Mouse (Mus musculus): ENCODE results near the gene Gcnt2. TPM values are rescaled to one million over a fixed set of nuclear protein-coding genes. Genes with fewer than 3 reads are reported as not detected.

Gcnt2 gene
- total and polyA plus RNA-seq, 2 experiments from 2014 or later = 2.8 to 12.9 TPM

DNA sequence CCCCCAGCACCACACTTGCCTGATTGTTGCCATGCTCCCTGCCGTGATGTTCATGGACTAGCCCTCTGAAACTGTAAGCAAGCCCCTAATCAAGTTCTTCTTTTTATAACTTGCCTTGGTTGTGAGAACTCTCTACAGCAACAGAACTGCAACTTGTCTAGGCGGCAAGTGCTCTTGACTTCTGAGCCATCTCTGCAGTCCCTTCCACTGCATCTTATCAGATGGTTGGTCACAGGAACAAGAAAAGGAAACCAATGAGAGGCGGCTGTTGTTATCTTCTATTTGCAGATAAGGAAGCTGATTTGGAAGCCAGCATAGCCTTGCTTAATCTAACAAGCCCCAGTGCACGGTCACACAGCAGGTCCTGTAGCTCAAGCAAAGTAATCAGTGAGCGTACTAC, 14.5 kb downstream of the Gcnt2 start:
- H3K27me3 ChIP-seq (ENCODE audit: control insufficient read depth, insufficient read depth, low read length) = no peaks in the 10 kb centered on the region
- H3K9me3 ChIP-seq (replicated peaks; ENCODE audit: control insufficient read depth, low read length) = no peaks in the 10 kb centered on the region
- no peak overlapping the region for H3K27ac ChIP-seq (ENCODE audit: low read depth)
- H3K4me1 ChIP-seq (ENCODE audit: control insufficient read depth, insufficient read depth) = peaks cover 5% of the 10 kb centered on the region; the same call in 1 of the 2 replicates
- no peaks in the 10 kb centered on the region for H3K36me3 ChIP-seq (replicated peaks; ENCODE audit: control insufficient read depth, insufficient read depth, low read length)
- H3K9ac ChIP-seq (replicated peaks; ENCODE audit: low read depth, low read length) = no peak overlapping the region
- 38% methylated on average over 5 of the region's 5 CpGs for WGBS
- H3K4me3 ChIP-seq (ENCODE audit: low read depth, low read length) = no peak overlapping the region
- no peak overlapping the region for H3K4me2 ChIP-seq (ENCODE audit: low read depth, low read length)
- no peak for ATAC-seq (ENCODE audit: insufficient read depth, low read depth)
- TF ChIP-seq EP300 (IDR thresholded peaks at IDR 0.05; ENCODE audit: low read depth) (no peak), CTCF (IDR thresholded peaks at IDR 0.05; ENCODE audit: low read depth) (no peak)
- DNase-seq (ENCODE audit: low spot score) = no peak

DNA sequence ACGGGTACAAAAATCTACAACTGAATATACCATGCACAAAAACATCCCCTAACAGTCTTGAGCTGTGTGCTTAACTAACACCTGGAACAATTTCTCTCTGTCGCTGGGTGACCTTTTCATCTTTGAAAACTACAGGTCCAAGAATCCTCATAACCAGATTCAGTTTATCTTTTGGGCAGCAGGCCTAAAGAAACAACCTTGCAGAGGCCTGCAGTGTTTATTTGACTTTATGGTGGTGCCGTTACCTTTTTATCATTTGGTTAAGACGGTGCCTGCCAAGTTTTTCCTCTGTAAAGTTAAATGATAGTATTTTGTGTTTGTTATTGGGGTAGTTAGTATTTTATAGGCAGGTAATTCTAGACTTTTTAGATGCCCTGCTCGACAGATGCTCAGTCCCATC, 15.9 kb downstream of the Gcnt2 start:
- Histone ChIP-seq H3K9ac (replicated peaks; ENCODE audit: low read depth, low read length) (no peak overlapping the region), H3K27me3 (ENCODE audit: control insufficient read depth, insufficient read depth, low read length) (no peaks in the 10 kb centered on the region), H3K4me2 (ENCODE audit: low read depth, low read length) (no peak overlapping the region), H3K4me1 (ENCODE audit: control insufficient read depth, insufficient read depth) (no peaks in the 10 kb centered on the region), H3K36me3 (replicated peaks; ENCODE audit: control insufficient read depth, insufficient read depth, low read length) (no peaks in the 10 kb centered on the region), H3K9me3 (replicated peaks; ENCODE audit: control insufficient read depth, low read length) (no peaks in the 10 kb centered on the region), H3K27ac (ENCODE audit: low read depth) (no peak overlapping the region), H3K4me3 (ENCODE audit: low read depth, low read length) (no peak overlapping the region)
- ATAC-seq (ENCODE audit: insufficient read depth, low read depth) = no peak
- TF ChIP-seq EP300 (IDR thresholded peaks at IDR 0.05; ENCODE audit: low read depth) = no peak
- TF ChIP-seq CTCF (IDR thresholded peaks at IDR 0.05; ENCODE audit: low read depth) = no peak
- no peak for DNase-seq (ENCODE audit: low spot score)
- WGBS = 70% methylated on average over 5 of the region's 5 CpGs

DNA sequence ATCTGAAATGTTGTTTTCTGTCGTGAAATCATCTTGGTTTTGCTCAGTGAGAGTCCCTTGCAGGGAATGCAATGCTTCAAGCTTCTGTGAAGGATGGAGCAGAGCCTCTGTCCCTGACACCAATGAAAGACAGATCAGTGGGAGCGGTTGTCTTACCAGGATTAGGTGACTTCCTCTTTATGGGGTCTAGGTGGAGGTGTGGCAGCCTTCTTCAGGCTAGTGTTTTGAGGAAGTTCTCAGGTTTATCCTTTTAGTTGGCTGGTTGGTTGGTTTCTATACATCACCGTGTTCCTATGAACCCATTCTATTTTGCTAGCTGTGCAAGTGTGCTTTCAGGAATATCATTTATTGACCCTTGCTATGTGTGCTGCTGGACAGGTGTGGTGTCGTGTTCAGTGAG, 18.0 kb downstream of the Gcnt2 start:
- TF ChIP-seq EP300 (IDR thresholded peaks at IDR 0.05; ENCODE audit: low read depth) = no peak
- no peak for TF ChIP-seq CTCF (IDR thresholded peaks at IDR 0.05; ENCODE audit: low read depth)
- Histone ChIP-seq H3K27ac (ENCODE audit: low read depth) (no peak overlapping the region), H3K4me1 (ENCODE audit: control insufficient read depth, insufficient read depth) (no peaks in the 10 kb centered on the region), H3K27me3 (ENCODE audit: control insufficient read depth, insufficient read depth, low read length) (no peaks in the 10 kb centered on the region), H3K9me3 (replicated peaks; ENCODE audit: control insufficient read depth, low read length) (no peaks in the 10 kb centered on the region), H3K4me3 (ENCODE audit: low read depth, low read length) (no peak overlapping the region), H3K36me3 (replicated peaks; ENCODE audit: control insufficient read depth, insufficient read depth, low read length) (no peaks in the 10 kb centered on the region), H3K9ac (replicated peaks; ENCODE audit: low read depth, low read length) (no peak overlapping the region), H3K4me2 (ENCODE audit: low read depth, low read length) (no peak overlapping the region)
- ATAC-seq (ENCODE audit: insufficient read depth, low read depth) = no peak
- WGBS = 73% methylated on average over 4 of the region's 4 CpGs
- DNase-seq (ENCODE audit: low spot score) = no peak

DNA sequence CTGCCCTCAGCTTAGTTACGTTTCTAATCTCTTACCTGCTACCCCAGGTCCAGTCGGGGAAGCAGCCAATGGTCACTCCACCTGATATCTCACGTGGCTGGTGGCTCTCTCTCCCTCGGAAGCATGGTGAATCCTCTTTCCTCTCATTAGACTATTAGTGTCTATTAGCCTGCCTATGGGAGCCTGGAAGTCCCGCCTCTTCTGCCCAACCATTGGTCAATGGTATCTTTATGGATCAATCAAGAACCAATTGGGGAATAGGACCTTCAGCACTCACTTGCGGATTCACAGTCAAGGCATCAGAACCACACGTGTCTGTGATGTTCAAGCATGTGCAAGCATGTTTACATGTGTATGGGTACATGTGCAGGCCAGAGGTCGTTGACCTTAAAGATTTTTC, 21.0 kb downstream of the Gcnt2 start:
- Histone ChIP-seq H3K27me3 (ENCODE audit: control insufficient read depth, insufficient read depth, low read length) (no peaks in the 10 kb centered on the region), H3K4me1 (ENCODE audit: control insufficient read depth, insufficient read depth) (no peaks in the 10 kb centered on the region), H3K36me3 (replicated peaks; ENCODE audit: control insufficient read depth, insufficient read depth, low read length) (no peaks in the 10 kb centered on the region), H3K9ac (replicated peaks; ENCODE audit: low read depth, low read length) (no peak overlapping the region), H3K9me3 (replicated peaks; ENCODE audit: control insufficient read depth, low read length) (no peaks in the 10 kb centered on the region), H3K4me3 (ENCODE audit: low read depth, low read length) (no peak overlapping the region), H3K27ac (ENCODE audit: low read depth) (no peak overlapping the region), H3K4me2 (ENCODE audit: low read depth, low read length) (no peak overlapping the region)
- 74% methylated on average over 8 of the region's 8 CpGs for WGBS
- ATAC-seq (ENCODE audit: insufficient read depth, low read depth) (no peak), DNase-seq (ENCODE audit: low spot score) (no peak)
- no peak for TF ChIP-seq CTCF (IDR thresholded peaks at IDR 0.05; ENCODE audit: low read depth)
- no peak for TF ChIP-seq EP300 (IDR thresholded peaks at IDR 0.05; ENCODE audit: low read depth)

DNA sequence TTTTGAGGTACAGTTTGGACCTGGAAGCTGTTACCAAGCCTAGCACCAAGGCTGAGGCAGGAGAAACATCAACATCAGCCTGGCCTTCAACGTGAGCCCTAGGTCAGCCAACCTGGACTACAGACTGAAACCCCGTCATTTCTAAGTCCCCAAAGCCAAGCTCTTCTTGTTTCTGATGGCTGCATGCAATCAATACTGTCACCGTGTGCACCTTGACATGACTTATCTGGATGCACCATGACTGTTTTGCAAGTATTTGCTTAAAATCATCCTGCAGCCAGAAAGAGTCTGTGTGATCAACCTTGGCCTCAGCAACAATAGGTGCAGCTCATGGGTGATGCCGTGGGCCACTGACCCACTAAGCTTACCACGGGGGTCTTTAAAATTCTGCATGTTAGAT, 23.1 kb downstream of the Gcnt2 start:
- no peak for ATAC-seq (ENCODE audit: insufficient read depth, low read depth)
- Histone ChIP-seq H3K4me1 (ENCODE audit: control insufficient read depth, insufficient read depth) (peaks cover 7% of the 10 kb centered on the region; the same call in 1 of the 2 replicates), H3K27me3 (ENCODE audit: control insufficient read depth, insufficient read depth, low read length) (no peaks in the 10 kb centered on the region), H3K4me3 (ENCODE audit: low read depth, low read length) (no peak overlapping the region), H3K4me2 (ENCODE audit: low read depth, low read length) (no peak overlapping the region), H3K27ac (ENCODE audit: low read depth) (no peak overlapping the region), H3K9ac (replicated peaks; ENCODE audit: low read depth, low read length) (no peak overlapping the region), H3K36me3 (replicated peaks; ENCODE audit: control insufficient read depth, insufficient read depth, low read length) (no peaks in the 10 kb centered on the region), H3K9me3 (replicated peaks; ENCODE audit: control insufficient read depth, low read length) (no peaks in the 10 kb centered on the region)
- DNase-seq (ENCODE audit: low spot score) = no peak
- 80% methylated on average over 5 of the region's 5 CpGs for WGBS
- TF ChIP-seq CTCF (IDR thresholded peaks at IDR 0.05; ENCODE audit: low read depth) (no peak), EP300 (IDR thresholded peaks at IDR 0.05; ENCODE audit: low read depth) (no peak)

DNA sequence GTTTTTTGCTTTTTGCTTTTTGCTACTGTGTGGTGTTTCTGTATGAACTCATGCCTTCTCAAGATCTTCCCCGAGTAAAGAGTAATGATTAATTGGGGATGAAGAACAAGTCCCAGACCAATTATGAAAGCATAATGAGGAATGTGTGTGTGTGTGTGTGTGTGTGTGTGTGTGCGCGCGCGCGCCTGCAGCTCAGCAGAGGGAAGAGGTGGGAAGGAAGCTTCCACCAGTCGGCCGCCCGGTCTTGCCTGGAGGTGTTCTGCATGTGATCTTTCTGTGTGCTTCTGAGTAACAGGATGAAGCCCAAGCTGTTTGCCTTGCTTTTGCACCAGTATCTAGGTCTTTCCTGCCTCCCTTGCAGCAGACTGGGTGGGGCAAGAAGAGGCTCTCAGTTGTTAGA, 24.3 kb downstream of the Gcnt2 start:
- no peak overlapping the region for H3K4me2 ChIP-seq (ENCODE audit: low read depth, low read length)
- H3K27ac ChIP-seq (ENCODE audit: low read depth) = no peak overlapping the region
- no peaks in the 10 kb centered on the region for H3K36me3 ChIP-seq (replicated peaks; ENCODE audit: control insufficient read depth, insufficient read depth, low read length)
- DNase-seq (ENCODE audit: low spot score) = no peak
- H3K4me3 ChIP-seq (ENCODE audit: low read depth, low read length) = no peak overlapping the region
- 87% methylated on average over 9 of the region's 9 CpGs for WGBS
- peaks cover 10% of the 10 kb centered on the region; the same call in 1 of the 2 replicates for H3K4me1 ChIP-seq (ENCODE audit: control insufficient read depth, insufficient read depth)
- H3K27me3 ChIP-seq (ENCODE audit: control insufficient read depth, insufficient read depth, low read length) = no peaks in the 10 kb centered on the region
- ATAC-seq (ENCODE audit: insufficient read depth, low read depth) = no peak
- H3K9me3 ChIP-seq (replicated peaks; ENCODE audit: control insufficient read depth, low read length) = no peaks in the 10 kb centered on the region
- no peak for TF ChIP-seq EP300 (IDR thresholded peaks at IDR 0.05; ENCODE audit: low read depth)
- H3K9ac ChIP-seq (replicated peaks; ENCODE audit: low read depth, low read length) = no peak overlapping the region

Measured in heart, postnatal 0 days (tissue).